Mouse (Mus musculus) central nervous system, embryonic 14 days (tissue): ENCODE data around the gene Twsg1. TPM values are rescaled to one million over a fixed set of nuclear protein-coding genes. Genes with fewer than 3 reads are reported as not detected.

Source experiments
- polyA plus RNA-seq: library from polyadenylated mRNA; depleted of rRNA; stranded (reverse); fragments of >200 nt; gene quantifications from 2 replicates; pipeline ENCODE4 v1.2.3, GENCODE M21; 2012; rRNA removed

The Twsg1 gene
- 53.0 and 56.2 TPM in 2 replicates for polyA plus RNA-seq

DNA sequence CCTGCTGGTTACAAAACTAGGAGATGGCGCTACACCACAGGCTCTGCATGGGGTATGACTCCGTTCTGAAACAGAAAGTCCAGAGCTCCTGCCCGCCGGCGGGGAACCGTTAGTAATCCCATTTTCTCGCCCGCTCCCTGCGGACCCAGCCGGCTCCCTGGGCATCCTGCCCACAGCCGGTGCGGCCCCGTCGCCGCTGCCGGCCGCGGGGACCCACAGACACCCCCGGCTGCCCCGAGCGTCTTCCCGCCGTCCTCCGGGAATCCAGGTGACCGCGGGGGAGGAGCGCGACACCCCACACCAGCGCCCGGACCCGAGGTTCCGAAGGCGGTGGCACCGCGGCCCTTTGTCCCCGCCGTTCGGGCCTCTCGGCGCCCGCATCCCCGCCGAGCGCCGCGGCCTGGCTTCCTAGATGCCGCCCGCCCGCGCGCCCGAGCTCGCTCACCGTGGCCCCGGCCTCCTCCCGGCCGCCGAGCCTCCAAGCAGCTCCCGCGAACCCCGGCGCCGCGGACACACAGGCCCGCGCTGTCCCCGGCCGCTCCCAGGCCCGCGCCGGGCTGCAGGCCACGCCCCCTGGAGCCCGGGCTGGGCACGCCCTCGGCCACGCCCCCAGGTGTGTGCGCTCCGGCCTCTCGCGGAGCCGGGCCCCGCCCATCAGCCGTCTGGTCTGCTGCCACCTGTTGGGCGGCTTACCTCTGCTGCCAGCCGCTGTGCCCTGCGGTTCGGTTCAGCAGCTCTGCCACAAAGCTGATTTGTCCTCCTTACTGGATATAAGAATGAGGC, at the start of gene Twsg1:
TSS of gene Twsg1 (minus strand) at position 605 of the 783 bp plus-strand sequence.

GRCm38 (mm10) chr17:65885697-65886529, 65.1 kb downstream of the Twsg1 start, which contains the start of gene Ralbp1:
Ralbp1 (minus strand) TSS chr17:65885798.

Other genes starting within 250 kb of the Twsg1 start
- gene Rab31, start 178.5 kb downstream of the Twsg1 start, polyA plus RNA-seq, result 44.1 and 45.6 TPM in 2 replicates
- 92.1 and 97.4 TPM in 2 replicates for gene Ppp4r1, start 168.7 kb downstream of the Twsg1 start, polyA plus RNA-seq
- 34.6 and 35.9 TPM in 2 replicates for gene Ralbp1, start 65.4 kb downstream of the Twsg1 start, polyA plus RNA-seq
- gene Ankrd12, start 125.9 kb upstream of the Twsg1 start, polyA plus RNA-seq, result 19.6 and 20.6 TPM in 2 replicates
- 138 and 159 TPM in 2 replicates for gene Ndufv2, start 150.3 kb upstream of the Twsg1 start, polyA plus RNA-seq
- gene Washc1, start 160.3 kb upstream of the Twsg1 start, polyA plus RNA-seq, result 54.5 and 56.3 TPM in 2 replicates
- 12.9 and 14.3 TPM in 2 replicates for gene Ddx11, start 172.3 kb upstream of the Twsg1 start, polyA plus RNA-seq